Mouse (Mus musculus) Patski (cell line): ENCODE results near the gene Mea1. TPM values are rescaled to one million over a fixed set of nuclear protein-coding genes. Genes with fewer than 3 reads are reported as not detected.

ENCODE experiments used
- ATAC-seq: fragments of 100-300 bp; one replicate; pipeline ENCODE4 v1.8.0; 2021
- CTCF ChIA-PET: fragments of 350-600 bp; sonication (Branson Sonifier 250); formaldehyde crosslinking; loops from one replicate; lab custom pipeline; 2022; ENCODE audit warnings: inconsistent platforms; lab: Charles Lee
- POLR2A ChIA-PET: fragments of 350-600 bp; sonication (Branson Sonifier 250); formaldehyde crosslinking; loops from one replicate; lab custom pipeline; 2022; ENCODE audit warnings: antibody characterized with exemption, inconsistent platforms; lab: Charles Lee
- DNase-seq: peaks from one replicate; pipeline ENCODE4 v3.0.0-alpha.2; 2011; ENCODE audit warnings: low read depth, low spot score
- H3K27me3 ChIP-seq: fragments of 371-371 bp; one replicate; pipeline ENCODE4 v1.5.1; 2021
- CTCF ChIP-seq: fragments of 100-300 bp; IDR thresholded peaks from one replicate; pipeline ENCODE4 v1.5.1; 2021
- in situ Hi-C: fragments of 300-500 bp; cut with MboI; formaldehyde crosslinking; loops from 3 replicates; pipeline ENCODE4 v1.11.1; 2018; ENCODE audit warnings: low pct_unique_long_range_greater_than_20kb, mixed read lengths
- polyA plus RNA-seq: library from polyadenylated mRNA; unstranded; gene quantifications from one replicate; pipeline ENCODE4 v1.2.3, GENCODE M21; 2021

The Mea1 gene
- polyA plus RNA-seq, 1 experiment from 2014 or later, result 150 TPM

DNA sequence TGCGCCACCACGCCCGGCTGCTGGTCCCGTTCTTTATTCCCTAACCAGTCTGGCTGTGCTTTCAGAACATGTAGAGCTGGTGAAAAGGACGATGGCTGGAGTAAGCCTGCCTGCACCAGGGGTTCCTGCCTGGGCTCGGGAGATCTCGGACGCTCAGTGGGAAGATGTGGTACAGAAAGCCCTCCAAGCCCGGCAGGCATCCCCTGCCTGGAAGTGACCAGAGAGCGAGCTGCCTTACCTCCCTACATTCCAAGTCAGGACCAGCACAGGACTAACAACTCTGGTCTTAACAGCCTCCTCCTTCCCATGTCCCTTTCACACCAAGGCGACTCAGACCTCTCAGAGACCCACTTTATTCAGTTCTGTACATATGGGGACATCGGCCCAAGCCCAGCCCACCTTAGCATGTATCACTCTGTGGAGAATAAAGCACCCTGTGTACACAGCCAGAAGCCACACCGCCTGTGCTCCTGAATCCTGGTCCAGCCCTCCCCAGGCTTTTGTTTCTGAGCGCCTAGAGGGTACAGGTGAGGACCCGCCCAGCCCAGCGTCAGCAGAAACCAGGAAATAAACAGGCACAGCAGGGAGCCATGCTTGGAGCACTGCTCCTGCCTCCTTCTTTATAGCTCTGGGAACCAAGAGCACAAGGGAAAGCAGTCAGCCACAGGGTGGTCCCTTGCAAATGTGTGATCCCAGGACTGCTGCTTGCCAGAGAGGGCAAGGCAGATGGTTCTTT, 4.2 kb downstream of the Mea1 start:
- POLR2A ChIA-PET, result interaction anchor here (0.7 kb wide), 1 partner anchor 48 kb away, joined by 4 read pairs; no protein-coding TSS in a partner anchor
- in situ Hi-C loops, result no loop called here
- H3K27me3 ChIP-seq, result no peaks in the 10 kb centered on the region
- CTCF ChIA-PET, result no interaction called here
- no peak for TF ChIP-seq CTCF
- ATAC-seq, result no peak
- no peak for DNase-seq

- POLR2A ChIA-PET, result no interaction called here
- no peak for TF ChIP-seq CTCF
- DNase-seq (no peak), ATAC-seq (no peak)
- no peaks in the 10 kb centered on the region for H3K27me3 ChIP-seq
- CTCF ChIA-PET, result no interaction called here
- in situ Hi-C loops, result no loop called here
These were observed 7.3 kb downstream of the Mea1 start for GRCm38 (mm10) chr17:46685913-46686312.

DNA sequence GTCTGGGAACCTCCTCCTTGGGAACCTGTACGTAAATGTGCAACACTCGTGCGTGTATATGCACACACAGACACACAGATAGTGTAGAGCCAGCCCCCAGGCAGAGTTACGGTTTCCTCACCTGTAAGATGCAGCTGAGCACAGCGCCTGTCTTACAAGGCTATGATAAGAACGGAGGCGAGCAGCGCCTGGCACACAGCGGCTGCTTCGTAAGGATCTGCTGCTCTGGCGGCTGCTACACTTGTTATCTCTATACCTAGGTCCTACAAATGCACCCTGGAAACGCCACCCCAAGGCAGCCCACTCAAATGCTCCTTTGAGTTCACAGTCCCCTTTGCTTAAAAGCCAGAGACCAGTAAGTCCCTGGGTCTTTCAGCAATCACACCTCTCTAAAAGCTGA, 12.1 kb downstream of the Mea1 start:
- ChIA-PET POLR2A (interaction anchor here (1.3 to 1.8 kb wide), 2 partner anchors 9 to 10 kb away, joined by 3 to 6 read pairs; no protein-coding TSS in a partner anchor), CTCF (no interaction called here)
- DNase-seq (no peak), ATAC-seq (no peak)
- in situ Hi-C loops, result no loop called here
- no peaks in the 10 kb centered on the region for H3K27me3 ChIP-seq
- no peak for TF ChIP-seq CTCF

- DNase-seq (no peak), ATAC-seq (peak; percentile 31)
- CTCF ChIA-PET, result interaction anchor here (1.0 to 1.2 kb wide), 2 partner anchors 10 to 26 kb away, joined by 3 read pairs; no protein-coding TSS in a partner anchor
- in situ Hi-C loops, result no loop called here
- no peak for TF ChIP-seq CTCF
- POLR2A ChIA-PET, result interaction anchor here (1.8 kb wide), 1 partner anchor 10 kb away, joined by 6 read pairs; no protein-coding TSS in a partner anchor
- no peaks in the 10 kb centered on the region for H3K27me3 ChIP-seq
These were observed 12.8 kb downstream of the Mea1 start for GRCm38 (mm10) chr17:46691390-46691789.

- POLR2A ChIA-PET, result no interaction called here
- CTCF ChIA-PET, result interaction anchor here (1.1 kb wide), 1 partner anchor 15 kb away, joined by 4 read pairs; no protein-coding TSS in a partner anchor
- H3K27me3 ChIP-seq, result no peaks in the 10 kb centered on the region
- no peak for DNase-seq
- in situ Hi-C loops, result no loop called here
- no peak for ATAC-seq
- no peak for TF ChIP-seq CTCF
These were observed 16.0 kb downstream of the Mea1 start for GRCm38 (mm10) chr17:46694517-46695063.

GRCm38 (mm10) chr17:46698515-46698914, 19.9 kb downstream of the Mea1 start:
- POLR2A ChIA-PET, result no interaction called here
- no peaks in the 10 kb centered on the region for H3K27me3 ChIP-seq

DNA sequence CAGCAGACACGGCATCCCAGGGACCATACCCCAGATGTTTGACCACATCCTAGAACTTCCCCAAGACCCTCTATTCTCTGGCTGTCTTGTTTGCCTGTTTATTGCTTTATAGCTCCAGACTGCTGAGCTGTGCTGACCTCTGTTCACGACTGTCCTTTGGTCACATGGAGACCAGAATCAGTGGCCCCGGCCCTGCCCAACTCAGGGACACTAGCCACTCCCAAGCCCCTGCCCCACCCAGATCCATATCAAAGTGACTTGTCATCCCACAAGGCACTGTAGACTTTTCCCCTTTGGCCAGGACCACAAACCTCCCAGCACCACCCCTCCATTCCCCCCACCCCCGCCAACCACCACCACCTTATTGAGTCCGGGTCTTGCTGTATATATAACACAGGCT, 20.7 kb downstream of the Mea1 start:
- ATAC-seq (no peak), DNase-seq (no peak)
- ChIA-PET CTCF (no interaction called here), POLR2A (no interaction called here)
- in situ Hi-C loops, result no loop called here
- H3K27me3 ChIP-seq, result no peaks in the 10 kb centered on the region
- TF ChIP-seq CTCF, result no peak

More at GRCm38 (mm10) chr17:46698515-46698914, 19.9 kb downstream of the Mea1 start:
- in situ Hi-C loops, result no loop called here
- no peak for TF ChIP-seq CTCF
- CTCF ChIA-PET, result no interaction called here
- ATAC-seq, result peak; percentile 55
- no peak for DNase-seq

- ATAC-seq (no peak), DNase-seq (no peak)
- no peak for TF ChIP-seq CTCF
- POLR2A ChIA-PET, result interaction anchor here (0.5 kb wide), 1 partner anchor 163 kb away, joined by 3 read pairs; no protein-coding TSS in a partner anchor
- CTCF ChIA-PET, result interaction anchor here (1.7 kb wide), 1 partner anchor 11 kb away, joined by 5 read pairs; no protein-coding TSS in a partner anchor
- no peaks in the 10 kb centered on the region for H3K27me3 ChIP-seq
- in situ Hi-C loops, result no loop called here
These were observed 21.3 kb downstream of the Mea1 start for GRCm38 (mm10) chr17:46699912-46700311.

DNA sequence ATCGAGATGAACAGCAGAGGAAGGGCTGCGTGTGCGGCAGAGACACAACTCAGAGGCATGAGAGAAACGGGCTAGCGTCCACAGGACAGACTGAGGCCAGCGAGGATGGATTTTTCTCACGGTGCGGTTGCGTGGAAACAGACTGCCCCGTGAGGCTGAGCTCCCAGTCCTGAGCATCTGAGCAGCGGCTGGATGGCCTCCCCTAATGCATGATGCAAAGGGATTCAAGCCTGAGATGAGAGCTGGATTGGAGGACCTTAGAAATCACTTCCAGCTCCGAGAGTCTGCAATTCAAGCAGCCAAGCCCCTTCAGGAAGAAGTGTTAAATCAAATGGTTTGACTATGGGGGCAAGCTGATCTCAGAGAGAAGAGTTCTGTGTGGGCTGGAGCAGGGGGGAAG, 22.9 kb downstream of the Mea1 start:
- no peak for ATAC-seq
- in situ Hi-C loops, result no loop called here
- POLR2A ChIA-PET, result interaction anchor here (0.5 to 1.7 kb wide), 4 partner anchors 11 to 46 kb away, joined by 3 to 6 read pairs (median 4); partner anchors contain the start of gene Klhdc3
- no peak for TF ChIP-seq CTCF
- CTCF ChIA-PET, result interaction anchor here (0.8 to 1.7 kb wide), 4 partner anchors 10 to 22 kb away, joined by 3 to 5 read pairs (median 4); partner anchors contain the start of gene Mea1
- DNase-seq, result no peak
- no peaks in the 10 kb centered on the region for H3K27me3 ChIP-seq

- CTCF ChIA-PET, result interaction anchor here (0.8 to 1.5 kb wide), 2 partner anchors 10 to 23 kb away, joined by 3 to 4 read pairs; partner anchors contain the start of gene Mea1
- DNase-seq, result no peak
- no peak for ATAC-seq
- no peak for TF ChIP-seq CTCF
- H3K27me3 ChIP-seq, result no peaks in the 10 kb centered on the region
- in situ Hi-C loops, result no loop called here
- POLR2A ChIA-PET, result interaction anchor here (0.5 to 1.7 kb wide), 2 partner anchors 18 to 46 kb away, joined by 4 to 5 read pairs; no protein-coding TSS in a partner anchor
These were observed 23.5 kb downstream of the Mea1 start for GRCm38 (mm10) chr17:46702100-46702499.
